Mouse (Mus musculus) CD8-positive naive resting alpha-beta T cell, adult 2 months (primary cell): ENCODE data around the gene Olfr1250.
"Not testable (repeated sequence)": the region's sequence is repeated elsewhere in the genome, so short reads cannot be mapped to it uniquely, and the experiment has no call there.

Experiments
- DNase-seq, 2 experiments: peaks; one replicate each; pipeline ENCODE4 v3.0.0; 2022; ENCODE audit warnings: low read depth in 2 of 2, low spot score in 2 of 2

Gene Olfr1250

DNA sequence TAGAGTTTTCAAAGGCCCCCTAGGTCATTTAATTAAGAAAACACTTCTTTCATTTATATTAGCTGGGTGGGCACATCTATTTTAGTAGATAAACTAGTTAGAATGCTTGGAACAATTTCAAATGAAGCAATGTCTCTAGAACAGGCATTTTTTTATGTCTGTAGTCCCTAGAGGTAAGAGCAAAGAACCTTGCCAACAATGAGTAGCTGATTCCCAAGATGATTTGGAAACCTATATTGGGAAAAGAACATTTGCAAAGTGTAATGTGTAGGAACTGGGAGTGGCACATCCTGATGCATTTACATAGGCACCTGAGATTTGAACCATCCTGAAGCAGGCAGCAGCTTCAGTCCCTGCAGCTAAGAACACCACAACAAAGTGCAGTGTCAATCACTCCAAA, at the start of gene Olfr1250:
TSS of gene Olfr1250 (minus strand) at position 101 of the 400 bp plus-strand sequence.
- DNase-seq = no peak

DNA sequence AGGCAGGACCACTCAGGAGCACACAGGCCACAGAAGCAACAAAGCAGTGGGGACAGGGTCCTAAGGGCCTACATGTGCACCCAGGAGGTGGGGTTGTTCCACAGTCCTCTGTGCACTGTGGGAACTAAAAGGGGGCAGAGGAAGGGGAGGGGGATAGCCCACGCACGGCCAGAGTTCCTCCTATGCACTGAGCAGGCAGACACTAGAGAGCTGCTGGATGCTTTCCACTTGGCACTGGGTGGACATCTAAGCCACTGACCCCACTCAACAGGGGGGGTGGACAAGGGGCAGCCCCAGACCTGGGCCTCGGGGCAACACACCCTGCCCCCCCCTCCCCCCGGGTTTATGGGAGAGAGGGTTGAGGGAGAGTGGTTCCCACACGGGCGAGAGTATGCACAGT, 30.7 kb upstream of the Olfr1250 start:
- DNase-seq = no peak

DNA sequence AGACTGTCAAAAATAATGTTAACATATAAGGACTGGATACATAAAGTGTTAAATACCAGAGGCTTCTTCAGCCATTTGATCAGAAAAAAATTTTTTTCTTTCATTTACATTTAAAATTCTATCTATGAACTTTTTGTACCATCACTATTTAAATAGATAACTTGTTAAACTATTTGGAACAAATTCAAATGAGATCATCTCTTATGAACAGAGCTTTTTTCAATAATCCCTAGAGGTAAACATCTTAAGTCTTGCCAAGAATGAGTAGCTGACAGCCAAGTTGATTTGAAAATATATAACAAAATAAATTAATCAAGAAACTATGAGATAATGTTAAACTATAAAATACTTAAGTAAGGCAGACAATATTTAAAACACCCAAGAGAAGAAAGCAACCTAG, 10.6 kb upstream of the Olfr1250 start, which contains the start of gene Olfr1251:
TSS of gene Olfr1251 (minus strand) at position 101 of the 400 bp plus-strand sequence.
- no peak for DNase-seq

- DNase-seq = no peak
These were observed 26.4 kb downstream of the Olfr1250 start, which contains the start of gene Olfr1249 for GRCm38 (mm10) chr2:89634883-89635282. TSS of gene Olfr1249 (minus strand) at chr2:89634983.

DNA sequence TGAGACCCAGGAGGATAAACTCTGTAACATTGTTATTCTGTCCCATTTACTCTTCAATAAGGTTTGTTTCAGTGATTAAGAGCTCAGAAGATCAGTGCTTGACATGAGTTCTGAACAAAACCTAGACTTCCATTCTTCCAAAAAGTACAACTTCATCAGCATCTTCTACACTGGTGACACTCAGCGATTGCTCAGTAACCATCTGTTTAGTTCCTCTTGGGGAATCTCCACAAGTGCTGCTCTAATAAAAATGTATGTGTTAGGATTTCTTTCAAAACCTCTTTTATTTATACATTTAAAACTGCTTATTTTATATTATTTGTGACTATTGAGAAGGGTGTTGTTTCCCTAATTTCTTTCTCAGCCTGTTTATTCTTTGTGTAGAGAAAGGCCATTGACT, 43.1 kb downstream of the Olfr1250 start, which contains the start of gene Olfr1248:
TSS of gene Olfr1248 (minus strand) at position 101 of the 400 bp plus-strand sequence.
- not testable (repeated sequence) for DNase-seq

DNA sequence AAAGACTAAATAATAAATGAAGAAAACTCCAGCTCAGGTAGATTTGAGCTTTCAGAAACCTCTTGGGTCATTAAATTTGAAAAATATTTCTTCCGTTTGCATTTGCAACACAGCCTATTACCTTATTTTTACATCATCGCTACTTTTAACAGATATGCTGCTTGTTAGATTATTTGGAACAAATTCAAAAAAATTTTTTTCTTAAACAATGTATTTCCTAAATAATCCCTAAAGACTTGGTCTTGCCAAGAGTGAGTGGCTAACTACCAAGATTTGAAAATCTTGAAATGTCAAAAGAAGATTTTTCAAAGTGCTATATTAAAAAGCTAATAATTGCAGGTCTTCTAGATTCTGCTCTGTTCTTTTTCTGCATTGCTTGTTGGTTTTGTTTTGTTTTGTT, 47.2 kb downstream of the Olfr1250 start, which contains the start of gene Olfr1247:
TSS of gene Olfr1247 (minus strand) at position 101 of the 400 bp plus-strand sequence.
- DNase-seq = no peak
